Mouse (Mus musculus): ENCODE data around the gene Lin52. TPM values are rescaled to one million over a fixed set of nuclear protein-coding genes. Genes with fewer than 3 reads are reported as not detected.

Lin52 gene
- polyA plus RNA-seq, 1 experiment from 2014 or later = 23.5 TPM

GRCm38 (mm10) chr12:84500528-84501263 is 49.5 kb downstream of the Lin52 start:
- H3K27ac ChIP-seq (ENCODE audit: low read length) = no peak overlapping the region
- no peaks in the 10 kb centered on the region for H3K9me3 ChIP-seq (ENCODE audit: control insufficient read depth, low read length)
- H3K4me1 ChIP-seq (replicated peaks; ENCODE audit: control insufficient read depth, insufficient read depth, low read length) = no peaks in the 10 kb centered on the region
- H3K9ac ChIP-seq (ENCODE audit: low read length) = no peak overlapping the region
- 49% methylated on average over 8 of the region's 8 CpGs for WGBS
- no peak overlapping the region for H3K4me2 ChIP-seq (ENCODE audit: low read depth, low read length)
- no peaks in the 10 kb centered on the region for H3K27me3 ChIP-seq (ENCODE audit: control insufficient read depth, insufficient read depth, low read depth, low read length)
- H3K4me3 ChIP-seq (ENCODE audit: low read length) = no peak overlapping the region
- H3K36me3 ChIP-seq (ENCODE audit: control insufficient read depth, insufficient read depth, low read length) = no peaks in the 10 kb centered on the region
- no peak for ATAC-seq (ENCODE audit: low read depth)

GRCm38 (mm10) chr12:84501278-84501677 is 50.1 kb downstream of the Lin52 start:
- Histone ChIP-seq H3K27ac (ENCODE audit: low read length) (no peak overlapping the region), H3K4me2 (ENCODE audit: low read depth, low read length) (no peak overlapping the region), H3K4me1 (replicated peaks; ENCODE audit: control insufficient read depth, insufficient read depth, low read length) (no peaks in the 10 kb centered on the region), H3K27me3 (ENCODE audit: control insufficient read depth, insufficient read depth, low read depth, low read length) (no peaks in the 10 kb centered on the region), H3K4me3 (ENCODE audit: low read length) (no peak overlapping the region), H3K9ac (ENCODE audit: low read length) (no peak overlapping the region), H3K36me3 (ENCODE audit: control insufficient read depth, insufficient read depth, low read length) (no peaks in the 10 kb centered on the region), H3K9me3 (ENCODE audit: control insufficient read depth, low read length) (no peaks in the 10 kb centered on the region)
- 68% methylated on average over 4 of the region's 4 CpGs for WGBS
- ATAC-seq (ENCODE audit: low read depth) = no peak

- no peaks in the 10 kb centered on the region for H3K4me1 ChIP-seq (replicated peaks; ENCODE audit: control insufficient read depth, insufficient read depth, low read length)
- no peak overlapping the region for H3K4me3 ChIP-seq (ENCODE audit: low read length)
- no peaks in the 10 kb centered on the region for H3K36me3 ChIP-seq (ENCODE audit: control insufficient read depth, insufficient read depth, low read length)
- no peak overlapping the region for H3K9ac ChIP-seq (ENCODE audit: low read length)
- H3K27ac ChIP-seq (ENCODE audit: low read length) = no peak overlapping the region
- no peak overlapping the region for H3K4me2 ChIP-seq (ENCODE audit: low read depth, low read length)
- no peaks in the 10 kb centered on the region for H3K27me3 ChIP-seq (ENCODE audit: control insufficient read depth, insufficient read depth, low read depth, low read length)
- H3K9me3 ChIP-seq (ENCODE audit: control insufficient read depth, low read length) = no peaks in the 10 kb centered on the region
- WGBS = 83% methylated on average over 4 of the region's 4 CpGs
- ATAC-seq (ENCODE audit: low read depth) = no peak
Measured at GRCm38 (mm10) chr12:84506856-84507255, 55.6 kb downstream of the Lin52 start.

- Histone ChIP-seq H3K27me3 (ENCODE audit: control insufficient read depth, insufficient read depth, low read depth, low read length) (no peaks in the 10 kb centered on the region), H3K4me2 (ENCODE audit: low read depth, low read length) (no peak overlapping the region), H3K4me3 (ENCODE audit: low read length) (no peak overlapping the region), H3K27ac (ENCODE audit: low read length) (no peak overlapping the region), H3K9me3 (ENCODE audit: control insufficient read depth, low read length) (no peaks in the 10 kb centered on the region), H3K9ac (ENCODE audit: low read length) (no peak overlapping the region), H3K36me3 (ENCODE audit: control insufficient read depth, insufficient read depth, low read length) (no peaks in the 10 kb centered on the region), H3K4me1 (replicated peaks; ENCODE audit: control insufficient read depth, insufficient read depth, low read length) (no peaks in the 10 kb centered on the region)
- no peak for ATAC-seq (ENCODE audit: low read depth)
- 75% methylated on average over 3 of the region's 3 CpGs for WGBS
Measured at GRCm38 (mm10) chr12:84512016-84512415, 60.8 kb downstream of the Lin52 start.

GRCm38 (mm10) chr12:84515486-84515885 is 64.3 kb downstream of the Lin52 start:
- Histone ChIP-seq H3K27me3 (ENCODE audit: control insufficient read depth, insufficient read depth, low read depth, low read length) (no peaks in the 10 kb centered on the region), H3K9me3 (ENCODE audit: control insufficient read depth, low read length) (no peaks in the 10 kb centered on the region), H3K27ac (ENCODE audit: low read length) (no peak overlapping the region), H3K4me3 (ENCODE audit: low read length) (no peak overlapping the region), H3K36me3 (ENCODE audit: control insufficient read depth, insufficient read depth, low read length) (no peaks in the 10 kb centered on the region), H3K4me2 (ENCODE audit: low read depth, low read length) (no peak overlapping the region), H3K4me1 (replicated peaks; ENCODE audit: control insufficient read depth, insufficient read depth, low read length) (no peaks in the 10 kb centered on the region), H3K9ac (ENCODE audit: low read length) (no peak overlapping the region)
- no peak for ATAC-seq (ENCODE audit: low read depth)
- 80% methylated on average over 4 of the region's 4 CpGs for WGBS

GRCm38 (mm10) chr12:84516642-84517041 is 65.4 kb downstream of the Lin52 start:
- ATAC-seq (ENCODE audit: low read depth) = no peak
- no peaks in the 10 kb centered on the region for H3K27me3 ChIP-seq (ENCODE audit: control insufficient read depth, insufficient read depth, low read depth, low read length)
- 94% methylated on average over 1 of the region's 1 CpGs for WGBS
- no peak overlapping the region for H3K4me3 ChIP-seq (ENCODE audit: low read length)
- no peaks in the 10 kb centered on the region for H3K9me3 ChIP-seq (ENCODE audit: control insufficient read depth, low read length)
- no peaks in the 10 kb centered on the region for H3K36me3 ChIP-seq (ENCODE audit: control insufficient read depth, insufficient read depth, low read length)
- H3K27ac ChIP-seq (ENCODE audit: low read length) = no peak overlapping the region
- H3K9ac ChIP-seq (ENCODE audit: low read length) = no peak overlapping the region
- H3K4me1 ChIP-seq (replicated peaks; ENCODE audit: control insufficient read depth, insufficient read depth, low read length) = no peaks in the 10 kb centered on the region
- no peak overlapping the region for H3K4me2 ChIP-seq (ENCODE audit: low read depth, low read length)

GRCm38 (mm10) chr12:84518018-84518417 is 66.8 kb downstream of the Lin52 start:
- H3K9me3 ChIP-seq (ENCODE audit: control insufficient read depth, low read length) = no peaks in the 10 kb centered on the region
- no peaks in the 10 kb centered on the region for H3K27me3 ChIP-seq (ENCODE audit: control insufficient read depth, insufficient read depth, low read depth, low read length)
- WGBS = 70% methylated on average over 2 of the region's 2 CpGs
- H3K36me3 ChIP-seq (ENCODE audit: control insufficient read depth, insufficient read depth, low read length) = no peaks in the 10 kb centered on the region
- no peak overlapping the region for H3K9ac ChIP-seq (ENCODE audit: low read length)
- H3K4me1 ChIP-seq (replicated peaks; ENCODE audit: control insufficient read depth, insufficient read depth, low read length) = no peaks in the 10 kb centered on the region
- no peak overlapping the region for H3K27ac ChIP-seq (ENCODE audit: low read length)
- ATAC-seq (ENCODE audit: low read depth) = no peak
- no peak overlapping the region for H3K4me3 ChIP-seq (ENCODE audit: low read length)
- no peak overlapping the region for H3K4me2 ChIP-seq (ENCODE audit: low read depth, low read length)

GRCm38 (mm10) chr12:84523728-84524127 is 72.5 kb downstream of the Lin52 start:
- Histone ChIP-seq H3K9ac (ENCODE audit: low read length) (no peak overlapping the region), H3K9me3 (ENCODE audit: control insufficient read depth, low read length) (no peaks in the 10 kb centered on the region), H3K4me3 (ENCODE audit: low read length) (no peak overlapping the region), H3K36me3 (ENCODE audit: control insufficient read depth, insufficient read depth, low read length) (no peaks in the 10 kb centered on the region), H3K4me1 (replicated peaks; ENCODE audit: control insufficient read depth, insufficient read depth, low read length) (no peaks in the 10 kb centered on the region), H3K27ac (ENCODE audit: low read length) (no peak overlapping the region), H3K4me2 (ENCODE audit: low read depth, low read length) (no peak overlapping the region), H3K27me3 (ENCODE audit: control insufficient read depth, insufficient read depth, low read depth, low read length) (no peaks in the 10 kb centered on the region)
- WGBS = 59% methylated on average over 3 of the region's 3 CpGs
- ATAC-seq (ENCODE audit: low read depth) = no peak

- H3K36me3 ChIP-seq (ENCODE audit: control insufficient read depth, insufficient read depth, low read length) = no peaks in the 10 kb centered on the region
- no peak for ATAC-seq (ENCODE audit: low read depth)
- WGBS = 64% methylated on average over 11 of the region's 11 CpGs
Measured at GRCm38 (mm10) chr12:84524147-84525050, 73.2 kb downstream of the Lin52 start.

More at GRCm38 (mm10) chr12:84524147-84525050, 73.2 kb downstream of the Lin52 start:
- Histone ChIP-seq H3K27me3 (ENCODE audit: control insufficient read depth, insufficient read depth, low read depth, low read length) (no peaks in the 10 kb centered on the region), H3K9me3 (ENCODE audit: control insufficient read depth, low read length) (no peaks in the 10 kb centered on the region), H3K4me1 (replicated peaks; ENCODE audit: control insufficient read depth, insufficient read depth, low read length) (no peaks in the 10 kb centered on the region), H3K9ac (ENCODE audit: low read length) (no peak overlapping the region), H3K27ac (ENCODE audit: low read length) (no peak overlapping the region), H3K4me3 (ENCODE audit: low read length) (no peak overlapping the region), H3K4me2 (ENCODE audit: low read depth, low read length) (no peak overlapping the region)
